Comparison of ENCODE assay signal across 9 mouse cellular contexts in the genomic region with DNA sequence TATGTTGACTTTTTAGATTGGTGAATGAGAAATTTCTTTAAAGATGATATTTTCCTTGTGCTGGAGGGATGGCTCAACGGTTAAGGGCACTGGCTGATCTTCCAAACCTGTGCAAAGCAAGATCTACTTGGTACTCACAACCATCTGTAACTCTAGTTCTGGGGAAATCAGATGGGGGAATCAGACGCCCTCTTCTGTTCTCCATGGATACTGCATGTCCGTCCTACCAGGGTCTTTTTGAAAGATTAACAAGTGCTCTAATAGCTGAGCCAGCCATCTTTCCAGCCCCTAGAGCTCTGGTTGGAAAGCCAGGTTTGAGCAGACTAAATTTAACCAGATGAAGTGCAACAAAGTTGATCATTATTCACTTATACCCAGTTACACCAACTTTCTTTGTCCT. TPM values are rescaled to one million over a fixed set of nuclear protein-coding genes. Genes with fewer than 3 reads are reported as not detected.
DNase-seq lines count a peak whose midpoint lies in the region; ATAC-seq and TF ChIP-seq lines count a peak whose summit lies in the region.
"Had no signal": no experiment of that assay in that cellular context is flagged by ENCODE, and none has a peak within 500 bp of the region (broad histone marks: within the 10 kb centered on the region; RNA-seq: fewer than 3 reads in every experiment).

No protein-coding gene starts in this region.

- intact Hi-C loops in gastrocnemius, postnatal 36 days (cut with DNase I), result loop anchor here (5.0 kb wide), 2 partner anchors 90 to 155 kb away; no protein-coding TSS in a partner anchor

- DNase-seq in forebrain, embryonic 14.5 days (ENCODE audit: low spot score), result peak; percentile 59
- DNase-seq in midbrain, embryonic 14.5 days, result peak; percentile 64
- DNase-seq in embryo, embryonic 10.5 days (ENCODE audit: low spot score), result peak; percentile 87
- peak in 1 of 2 experiments; percentile 37 for DNase-seq in layer of hippocampus, adult 2 months (ENCODE audit: low spot score in 2 of 2)
- DNase-seq in neural tube, embryonic 11.5 days (ENCODE audit: low spot score), result peak; percentile 55
- no peak for DNase-seq in gastrocnemius, postnatal 36 days

- H3K9ac ChIP-seq in forebrain, embryonic 14.5 days (ENCODE audit: low read length), result no peak overlapping the region
- no peak overlapping the region for H3K9ac ChIP-seq in forebrain, embryonic 12.5 days
- no peak overlapping the region for H3K9ac ChIP-seq in midbrain, embryonic 14.5 days (replicated peaks; ENCODE audit: low read length)
- no peak overlapping the region for H3K9ac ChIP-seq in midbrain, embryonic 13.5 days (replicated peaks)
- no peak overlapping the region for H3K9ac ChIP-seq in neural tube, embryonic 11.5 days (ENCODE audit: low read length)
- H3K9ac ChIP-seq: stomach, embryonic 15.5 days had no signal

- no peak for ATAC-seq in forebrain, embryonic 14.5 days
- ATAC-seq in forebrain, embryonic 12.5 days (ENCODE audit: low FRiP score), result no peak
- ATAC-seq in midbrain, embryonic 14.5 days (ENCODE audit: low FRiP score, low TSS enrichment), result no peak
- ATAC-seq in midbrain, embryonic 13.5 days, result no peak
- ATAC-seq in neural tube, embryonic 11.5 days (ENCODE audit: insufficient read depth, low FRiP score, low TSS enrichment), result no peak

- H3K36me3 ChIP-seq in forebrain, embryonic 14.5 days (ENCODE audit: control insufficient read depth, insufficient read depth, low read length), result no peaks in the 10 kb centered on the region
- H3K36me3 ChIP-seq in forebrain, embryonic 12.5 days (replicated peaks), result no peaks in the 10 kb centered on the region
- no peaks in the 10 kb centered on the region for H3K36me3 ChIP-seq in midbrain, embryonic 14.5 days (ENCODE audit: control insufficient read depth, insufficient read depth, low read length)
- H3K36me3 ChIP-seq in midbrain, embryonic 13.5 days, result no peaks in the 10 kb centered on the region
- H3K36me3 ChIP-seq in neural tube, embryonic 11.5 days (ENCODE audit: control insufficient read depth, insufficient read depth, low read length), result no peaks in the 10 kb centered on the region; the same call in 1 of the 2 replicates
- H3K36me3 ChIP-seq: stomach, embryonic 15.5 days had no signal

- no peak overlapping the region for H3K4me2 ChIP-seq in forebrain, embryonic 14.5 days (ENCODE audit: low read length)
- no peak overlapping the region for H3K4me2 ChIP-seq in forebrain, embryonic 12.5 days
- H3K4me2 ChIP-seq in midbrain, embryonic 14.5 days (ENCODE audit: low read length), result no peak overlapping the region
- no peak overlapping the region for H3K4me2 ChIP-seq in midbrain, embryonic 13.5 days (replicated peaks)
- H3K4me2 ChIP-seq in neural tube, embryonic 11.5 days (ENCODE audit: low read depth), result no peak overlapping the region
- H3K4me2 ChIP-seq: stomach, embryonic 15.5 days had no signal

- WGBS in forebrain, embryonic 14.5 days, result 20% methylated on average over 3 of the region's 3 CpGs
- WGBS in forebrain, embryonic 12.5 days, result 27% methylated on average over 3 of the region's 3 CpGs
- 22% methylated on average over 3 of the region's 3 CpGs for WGBS in midbrain, embryonic 14.5 days
- WGBS in midbrain, embryonic 13.5 days, result 26% methylated on average over 3 of the region's 3 CpGs
- WGBS in neural tube, embryonic 11.5 days, result 19% methylated on average over 3 of the region's 3 CpGs

- no peak overlapping the region for H3K27ac ChIP-seq in forebrain, embryonic 14.5 days (ENCODE audit: low read depth, low read length)
- no peak overlapping the region for H3K27ac ChIP-seq in forebrain, embryonic 12.5 days
- H3K27ac ChIP-seq in midbrain, embryonic 14.5 days (replicated peaks; ENCODE audit: low read depth, low read length), result no peak overlapping the region
- no peak overlapping the region for H3K27ac ChIP-seq in midbrain, embryonic 13.5 days
- H3K27ac ChIP-seq in layer of hippocampus, adult 2 months, result no peak overlapping the region
- no peak overlapping the region for H3K27ac ChIP-seq in neural tube, embryonic 11.5 days (ENCODE audit: low read depth, low read length)
- H3K27ac ChIP-seq: stomach, embryonic 15.5 days had no signal

- H3K9me3 ChIP-seq in forebrain, embryonic 14.5 days (replicated peaks; ENCODE audit: control insufficient read depth, low read length), result no peaks in the 10 kb centered on the region
- no peaks in the 10 kb centered on the region for H3K9me3 ChIP-seq in forebrain, embryonic 12.5 days
- H3K9me3 ChIP-seq in midbrain, embryonic 14.5 days (ENCODE audit: control insufficient read depth, low read length), result no peaks in the 10 kb centered on the region
- no peaks in the 10 kb centered on the region for H3K9me3 ChIP-seq in midbrain, embryonic 13.5 days
- no peaks in the 10 kb centered on the region for H3K9me3 ChIP-seq in neural tube, embryonic 11.5 days (ENCODE audit: control insufficient read depth, low read length)
- H3K9me3 ChIP-seq: stomach, embryonic 15.5 days had no signal

- H3K4me1 ChIP-seq in forebrain, embryonic 14.5 days (ENCODE audit: control insufficient read depth, insufficient read depth, low read length), result peaks cover 4% of the 10 kb centered on the region; the same call in 1 of the 2 replicates
- H3K4me1 ChIP-seq in forebrain, embryonic 12.5 days, result peaks cover 8% of the 10 kb centered on the region
- H3K4me1 ChIP-seq in midbrain, embryonic 14.5 days (ENCODE audit: control insufficient read depth, insufficient read depth, low read length), result peaks cover 3% of the 10 kb centered on the region; the same call in 1 of the 2 replicates
- H3K4me1 ChIP-seq in midbrain, embryonic 13.5 days (replicated peaks), result peaks cover 14% of the 10 kb centered on the region
- peaks cover 7% of the 10 kb centered on the region for H3K4me1 ChIP-seq in neural tube, embryonic 11.5 days (ENCODE audit: control insufficient read depth, insufficient read depth, low read length)

- H3K27me3 ChIP-seq in forebrain, embryonic 14.5 days (replicated peaks; ENCODE audit: control insufficient read depth, insufficient read depth, low read length), result no peaks in the 10 kb centered on the region
- H3K27me3 ChIP-seq in forebrain, embryonic 12.5 days, result no peaks in the 10 kb centered on the region
- no peaks in the 10 kb centered on the region for H3K27me3 ChIP-seq in midbrain, embryonic 14.5 days (ENCODE audit: control insufficient read depth, insufficient read depth, low read length)
- no peaks in the 10 kb centered on the region for H3K27me3 ChIP-seq in midbrain, embryonic 13.5 days
- no peaks in the 10 kb centered on the region for H3K27me3 ChIP-seq in neural tube, embryonic 11.5 days (ENCODE audit: control insufficient read depth, insufficient read depth, low read length)
- H3K27me3 ChIP-seq: stomach, embryonic 15.5 days had no signal

- H3K4me3 ChIP-seq in forebrain, embryonic 14.5 days (ENCODE audit: low read depth, low read length), result no peak overlapping the region
- H3K4me3 ChIP-seq in forebrain, embryonic 12.5 days (replicated peaks), result no peak overlapping the region
- H3K4me3 ChIP-seq in midbrain, embryonic 14.5 days (replicated peaks; ENCODE audit: low read depth, low read length), result no peak overlapping the region
- H3K4me3 ChIP-seq in midbrain, embryonic 13.5 days (replicated peaks), result no peak overlapping the region
- H3K4me3 ChIP-seq in layer of hippocampus, adult 2 months, result no peak overlapping the region
- no peak overlapping the region for H3K4me3 ChIP-seq in neural tube, embryonic 11.5 days (ENCODE audit: low read depth, low read length)
- H3K4me3 ChIP-seq: stomach, embryonic 15.5 days had no signal

- TF ChIP-seq CTCF in layer of hippocampus, adult 2 months (conservative IDR thresholded peaks at IDR 0.05), result peak; percentile 81

RNA-seq across cellular contexts. Expression of a gene that starts 1.8 kb away (rescaled TPM):
- 18.6 and 19.4 TPM in 2 replicates for polyA plus RNA-seq in forebrain, embryonic 14.5 days (2014; fragmentation: Nextera tagmentation; extraction: Ambion mirVana)
- 18.7 and 19.9 TPM in 2 replicates for polyA plus RNA-seq in forebrain, embryonic 12.5 days (2016; fragmentation: Nextera tagmentation; extraction: Ambion mirVana)
- polyA plus RNA-seq in midbrain, embryonic 14.5 days (2014; fragmentation: Nextera tagmentation; extraction: Ambion mirVana), result 27.4 and 37.5 TPM in 2 replicates
- 16.4 and 18.2 TPM in 2 replicates for polyA plus RNA-seq in midbrain, embryonic 13.5 days (2015; fragmentation: Nextera tagmentation; extraction: Ambion mirVana)
- 10 to 100 TPM; 67.1 to 68.0 TPM for total RNA-seq in layer of hippocampus, adult 2 months (2021)
- 12.1 and 12.4 TPM in 2 replicates for polyA plus RNA-seq in neural tube, embryonic 11.5 days (2014; fragmentation: Nextera tagmentation; extraction: Ambion mirVana)
- total RNA-seq in gastrocnemius, postnatal 36 days (2021), result 1 to 10 TPM; 5.7 to 6.6 TPM

RNA-seq across cellular contexts. Expression of a gene that starts 48.5 kb away (rescaled TPM):
- polyA plus RNA-seq in forebrain, embryonic 14.5 days (2014; fragmentation: Nextera tagmentation; extraction: Ambion mirVana), result not detected in 2 replicates
- not detected in 2 replicates for polyA plus RNA-seq in forebrain, embryonic 12.5 days (2016; fragmentation: Nextera tagmentation; extraction: Ambion mirVana)
- polyA plus RNA-seq in midbrain, embryonic 14.5 days (2014; fragmentation: Nextera tagmentation; extraction: Ambion mirVana), result 0.07 TPM in 1 of 2 replicates, not detected in the other
- polyA plus RNA-seq in midbrain, embryonic 13.5 days (2015; fragmentation: Nextera tagmentation; extraction: Ambion mirVana), result 0.04 TPM in 1 of 2 replicates, not detected in the other
- total RNA-seq in layer of hippocampus, adult 2 months (2021), result not detected
- not detected in 2 replicates for polyA plus RNA-seq in neural tube, embryonic 11.5 days (2014; fragmentation: Nextera tagmentation; extraction: Ambion mirVana)
- not detected for total RNA-seq in gastrocnemius, postnatal 36 days (2021)
- polyA plus RNA-seq: stomach, embryonic 15.5 days had no signal

Comparison
In these comparisons a context has a peak if more than half of its experiments do, and no peak if none do; other contexts are left out.
1. DNase-seq: peak in forebrain, embryonic 14.5 days (single experiment), midbrain, embryonic 14.5 days (single experiment), embryo, embryonic 10.5 days (single experiment) and neural tube, embryonic 11.5 days (single experiment); none in gastrocnemius, postnatal 36 days (0 of 2).